Mouse (Mus musculus): ENCODE results near the gene Dnajc24.

GRCm38 (mm10) chr2:106038286-106038685, 34.9 kb upstream of the Dnajc24 start:
- TF ChIP-seq POLR2A (IDR thresholded peaks at IDR 0.05; ENCODE audit: insufficient read depth, low read length) (no peak), CTCF (IDR thresholded peaks at IDR 0.05; ENCODE audit: low read depth, low read length) (no peak)

Data from ES-Bruce4 (cell line).